Mouse (Mus musculus) gastrocnemius, postnatal 4 days (tissue): ENCODE results near the gene Cpsf7. TPM values are rescaled to one million over a fixed set of nuclear protein-coding genes. Genes with fewer than 3 reads are reported as not detected.
A peak's percentile ranks its signal among the peaks of the same experiment; 100 is the strongest.

Source experiments
- DNase-seq, 2 experiments: peaks; one replicate each; pipeline ENCODE4 v3.0.0; 2021 to 2022; ENCODE audit warnings: low spot score in 2 of 2, mixed read lengths in 2 of 2
- long read RNA-seq, 2 experiments: library from polyadenylated mRNA; stranded (forward); transcript quantifications; one replicate each; pipeline ENCODE4 v2.0.0; 2021
- total RNA-seq, 2 experiments: library from RNA; stranded (reverse); gene quantifications; 2 replicates each; pipeline ENCODE4 v1.2.3; 2021

The Cpsf7 gene
- 10 to 100 TPM; 40.5 to 53.0 TPM for total RNA-seq
- long read RNA-seq, experiment 1, transcript Cpsf7-201 (10 exons, 3,500 nt) = major isoform, 12 of 32 reads
- long read RNA-seq, experiment 1, partial matches to known transcripts = 9 of 32 reads
- long read RNA-seq, experiment 1, other reads (novel, unspliced or antisense) = 9 of 32 reads
- long read RNA-seq, experiment 2, transcript Cpsf7-201 (10 exons, 3,500 nt) = major isoform, 6 of 50 reads
- long read RNA-seq, experiment 2, partial matches to known transcripts = 19 of 50 reads
- long read RNA-seq, experiment 2, other reads (novel, unspliced or antisense) = 22 of 50 reads

- DNase-seq = peak; percentile 83 to 93
These were observed at the start of gene Cpsf7 for GRCm38 (mm10) chr19:10525106-10525901. Cpsf7 (plus strand) TSS chr19:10525266.

DNA sequence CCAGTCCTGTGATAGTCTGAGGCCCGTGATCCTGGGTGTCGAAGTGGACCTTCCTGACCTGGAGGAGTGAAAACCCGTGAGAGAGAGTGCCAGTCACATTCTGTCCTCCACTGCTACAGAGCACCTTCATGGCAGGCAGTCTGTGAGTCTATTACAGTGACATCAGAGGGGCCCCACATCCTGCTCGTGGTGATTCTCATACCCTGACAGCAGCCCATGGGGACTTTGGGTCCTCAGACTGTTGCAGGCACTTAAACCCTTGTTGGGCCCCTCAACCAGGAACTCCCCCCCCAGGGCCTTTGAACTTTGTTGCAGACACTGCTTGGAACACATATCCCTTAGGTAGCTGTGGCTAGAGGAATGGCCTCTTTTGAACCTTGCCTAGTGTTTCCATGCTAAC, 45.5 kb upstream of the Cpsf7 start:
- no peak for DNase-seq

DNA sequence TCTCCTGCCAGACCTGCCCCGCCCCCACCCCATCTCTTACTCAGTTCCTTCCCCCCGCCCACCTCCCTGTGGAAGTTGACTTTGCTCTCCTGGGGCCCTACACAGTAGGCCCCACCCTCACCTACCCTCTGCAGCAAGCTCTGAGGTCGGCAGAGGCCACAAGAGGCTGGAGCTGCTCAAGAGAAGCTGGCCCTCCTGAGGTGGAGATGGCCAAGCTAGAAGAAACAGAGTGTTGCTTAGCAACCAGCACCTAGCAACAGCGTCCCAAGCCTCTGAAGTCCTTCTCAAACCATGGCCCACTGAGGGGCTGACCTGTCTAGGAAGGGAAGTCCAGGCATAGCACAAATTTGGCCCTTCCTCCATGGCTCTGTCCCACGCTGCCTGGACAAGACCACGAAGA, 42.4 kb upstream of the Cpsf7 start, which contains the start of gene Ppp1r32:
Ppp1r32 (minus strand) TSS at position 226 of the 400 bp plus-strand sequence.
- no peak for DNase-seq

DNA sequence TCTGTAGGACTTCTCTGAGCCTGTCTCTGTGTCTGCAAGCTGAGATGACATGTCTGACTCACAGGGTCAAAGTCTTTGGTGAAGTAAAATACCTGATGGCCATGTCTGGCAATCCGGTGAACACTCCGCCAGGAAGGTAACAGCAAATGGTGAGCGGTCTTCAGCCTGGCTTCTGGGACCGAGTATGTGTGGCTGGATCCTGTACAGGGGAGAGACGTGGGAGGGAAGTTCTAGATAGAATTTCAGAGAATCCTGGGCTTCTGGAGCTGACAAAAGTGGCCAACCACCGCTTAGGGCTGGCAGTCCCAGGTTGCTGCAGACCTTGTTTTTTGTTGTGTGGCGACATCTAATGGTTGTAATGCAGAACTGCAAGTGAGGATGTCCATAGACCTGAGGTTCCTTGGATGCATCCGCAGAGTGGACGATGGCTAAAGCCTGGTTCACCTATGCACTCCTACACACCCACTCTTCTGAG, 38.8 kb upstream of the Cpsf7 start:
- DNase-seq = peak in 1 of 2 experiments; percentile 42

DNA sequence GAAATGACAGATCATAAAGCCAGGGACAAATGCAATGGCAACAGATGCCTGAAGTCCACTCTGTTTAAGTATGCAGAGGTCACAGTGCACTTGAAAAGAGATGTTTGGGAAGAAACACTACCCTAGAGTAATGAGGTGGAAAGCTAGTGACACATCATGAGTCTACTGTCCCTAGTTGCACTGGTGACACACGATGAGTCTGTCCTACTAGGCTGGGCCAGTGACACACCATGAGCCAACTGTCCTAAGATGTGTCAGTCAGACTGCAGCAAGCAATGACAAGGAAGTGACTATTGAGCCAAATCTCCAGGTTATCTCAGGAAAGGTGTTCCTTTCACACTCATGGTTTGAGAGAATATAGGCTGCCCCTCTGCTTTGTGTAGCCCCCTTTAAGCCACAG, 29.4 kb upstream of the Cpsf7 start:
- DNase-seq = no peak

DNA sequence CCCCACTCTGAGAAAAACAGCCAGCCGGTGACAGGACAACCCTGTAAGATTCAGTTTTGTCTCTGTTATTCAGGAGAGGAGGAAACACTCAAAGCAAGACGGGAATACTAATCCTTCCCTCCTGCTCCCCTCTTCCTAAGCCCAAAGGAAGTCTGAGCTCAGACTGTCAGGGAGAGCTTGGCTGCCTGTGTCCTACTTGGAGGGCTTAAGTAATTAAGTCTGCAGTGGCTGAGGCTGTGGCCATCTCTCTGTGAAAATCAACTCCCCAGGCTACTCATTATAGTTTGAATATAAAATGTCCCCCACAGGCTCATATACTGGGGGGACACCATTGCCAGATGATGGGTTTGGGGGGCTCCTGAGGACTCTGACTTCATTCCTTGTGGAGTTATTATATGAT, 28.1 kb upstream of the Cpsf7 start:
- DNase-seq = no peak

GRCm38 (mm10) chr19:10497512-10498160, 27.4 kb upstream of the Cpsf7 start:
- no peak for DNase-seq

DNA sequence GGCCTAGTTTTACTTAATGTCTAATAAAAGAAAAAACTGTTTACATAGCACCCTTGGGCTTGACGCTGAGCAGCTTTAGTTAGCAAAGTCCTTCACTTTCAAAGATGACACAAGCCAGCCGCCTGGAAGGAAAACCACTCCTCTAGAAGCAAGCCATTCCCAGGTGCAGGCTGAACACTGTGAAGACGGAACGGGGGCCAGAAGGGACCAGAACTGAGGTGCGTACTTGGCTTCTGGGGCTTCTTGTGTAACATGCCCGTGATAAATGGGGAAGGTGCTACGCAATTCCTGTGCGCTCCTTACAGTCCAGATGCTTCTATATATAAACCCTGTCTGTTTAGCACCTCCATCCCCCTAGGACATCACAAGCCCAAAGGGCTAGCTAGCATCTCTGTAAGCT, 24.5 kb upstream of the Cpsf7 start:
- DNase-seq = no peak

DNA sequence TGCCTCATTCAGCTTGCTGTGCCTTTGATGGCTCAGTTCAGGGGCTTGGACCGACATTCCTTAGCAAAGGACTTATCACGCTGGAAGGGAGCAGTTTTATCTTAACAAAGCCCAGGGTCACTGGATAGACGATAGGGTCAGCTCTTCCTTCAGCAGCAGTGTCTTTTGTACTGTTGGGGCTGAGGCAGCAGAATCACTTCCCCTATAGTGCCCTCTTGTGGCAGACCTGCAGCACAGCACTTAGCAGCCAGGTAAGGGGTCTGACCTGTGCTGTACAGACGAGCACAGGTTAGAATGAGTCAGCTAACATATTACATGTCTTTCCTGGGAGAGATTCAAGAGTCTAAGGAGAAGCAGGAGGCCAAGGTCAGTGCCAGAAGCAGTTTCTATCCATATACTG, 22.5 kb upstream of the Cpsf7 start:
- no peak for DNase-seq

GRCm38 (mm10) chr19:10510759-10511330, 14.2 kb upstream of the Cpsf7 start:
- DNase-seq = no peak

GRCm38 (mm10) chr19:10520355-10520754, 4.7 kb upstream of the Cpsf7 start:
- no peak for DNase-seq

DNA sequence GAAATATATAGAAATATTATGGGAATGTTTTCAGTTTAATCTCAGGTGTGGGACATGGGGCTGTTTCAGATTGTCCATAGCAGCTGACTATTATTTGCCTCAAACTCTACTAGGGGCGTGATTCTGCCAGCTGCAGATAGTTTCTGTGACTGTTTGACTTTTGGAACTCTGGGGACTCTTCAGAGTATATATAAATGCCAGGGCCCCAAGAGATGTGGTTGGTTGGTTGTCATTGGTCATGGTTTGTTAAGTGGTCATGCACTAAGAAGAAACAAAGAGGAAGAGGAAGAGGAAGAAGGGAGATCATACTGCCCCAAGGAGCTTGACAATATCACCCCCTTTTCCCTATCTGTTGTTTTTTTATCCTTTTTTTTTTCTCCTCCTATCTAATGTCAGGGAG, 3.1 kb upstream of the Cpsf7 start:
- DNase-seq = no peak

GRCm38 (mm10) chr19:10523483-10524080, 1.5 kb upstream of the Cpsf7 start:
- DNase-seq = no peak

GRCm38 (mm10) chr19:10524784-10525105, 321 bp upstream of the Cpsf7 start:
- no peak for DNase-seq

GRCm38 (mm10) chr19:10525910-10526309, 844 bp downstream of the Cpsf7 start, which contains the start of gene Sdhaf2:
Sdhaf2 (minus strand) TSS chr19:10526142.
- peak in 1 of 2 experiments; percentile 38 for DNase-seq

DNA sequence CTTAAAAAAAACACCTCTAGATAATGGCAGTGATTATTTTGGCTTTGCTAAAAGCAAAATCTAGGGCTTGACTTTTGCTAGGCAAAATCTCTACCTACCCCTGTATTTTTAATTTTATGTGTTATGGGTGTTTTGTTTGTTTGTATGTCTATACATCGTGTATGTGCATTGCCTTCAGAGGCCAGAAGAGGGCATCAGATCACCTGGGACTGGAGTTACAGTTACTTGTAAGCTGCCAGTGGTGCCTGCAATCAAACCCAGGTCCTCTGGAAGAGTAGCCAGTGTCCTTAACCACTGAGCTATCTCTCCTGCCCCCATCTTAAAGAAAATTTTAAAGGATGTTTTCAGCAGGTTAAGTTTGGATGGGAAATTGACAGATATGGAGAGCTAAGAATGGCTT, 5.0 kb downstream of the Cpsf7 start:
- no peak for DNase-seq

- no peak for DNase-seq
These were observed 14.4 kb downstream of the Cpsf7 start for GRCm38 (mm10) chr19:10539454-10539853.

- DNase-seq = peak; percentile 63 to 76
These were observed 30.8 kb downstream of the Cpsf7 start, which contains the start of gene Tmem216 for GRCm38 (mm10) chr19:10555624-10556510. Tmem216 (minus strand) TSS chr19:10556238.

DNA sequence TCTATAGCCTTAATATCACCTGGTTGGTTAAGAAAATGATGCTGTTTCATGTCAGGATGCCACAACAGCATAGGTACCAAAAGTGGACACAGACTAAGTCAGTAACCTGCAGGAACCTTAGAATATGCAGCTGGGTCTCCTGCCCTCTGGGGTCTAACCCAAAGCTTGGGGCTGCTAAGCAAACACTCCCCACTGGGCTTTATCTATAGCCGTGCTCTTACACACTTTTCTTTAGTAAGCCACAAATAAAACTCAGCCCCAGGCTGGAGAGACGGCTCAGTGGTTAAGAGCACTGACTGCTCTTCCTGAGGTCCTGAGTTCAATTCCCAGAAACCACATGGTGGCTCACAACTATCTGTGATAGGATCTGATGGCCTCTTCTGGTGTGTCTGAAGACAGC, 31.9 kb downstream of the Cpsf7 start:
- no peak for DNase-seq

GRCm38 (mm10) chr19:10557430-10557829, 32.4 kb downstream of the Cpsf7 start:
- no peak for DNase-seq
